Mouse (Mus musculus) intestine, postnatal 0 days (tissue): ENCODE measurements around the gene Cyb5d1. TPM values are rescaled to one million over a fixed set of nuclear protein-coding genes. Genes with fewer than 3 reads are reported as not detected.

Experiments used
- ATAC-seq: fragments of 200-750 bp; cut with Nextera tagmentation; 2 replicates; pipeline ENCODE4 v1.8.0; 2017; ENCODE audit warnings: mild to moderate bottlenecking, moderate TSS enrichment, moderate library complexity
- H3K27ac ChIP-seq: fragments of 300-500 bp; sonication (generic); 2 replicates; pipeline ENCODE4 v1.5.1; 2014; ENCODE audit warnings: mild to moderate bottlenecking, low read depth, low read length, moderate library complexity
- H3K27me3 ChIP-seq: fragments of 300-500 bp; sonication (generic); replicated peaks from 2 replicates; pipeline ENCODE4 v1.6.1; 2014; ENCODE audit warnings: low read length, mixed read lengths; ENCODE audit not compliant: control insufficient read depth, insufficient read depth
- H3K36me3 ChIP-seq: fragments of 300-500 bp; sonication (generic); 2 replicates; pipeline ENCODE4 v1.6.1; 2014; ENCODE audit warnings: mild to moderate bottlenecking, moderate library complexity; ENCODE audit not compliant: control insufficient read depth, insufficient read depth
- H3K4me1 ChIP-seq: fragments of 300-500 bp; sonication (generic); replicated peaks from 2 replicates; pipeline ENCODE4 v1.6.1; 2014; ENCODE audit warnings: antibody characterized with exemption, low read length, mixed read lengths; ENCODE audit not compliant: control insufficient read depth, insufficient read depth
- H3K4me2 ChIP-seq: fragments of 300-500 bp; sonication (generic); replicated peaks from 2 replicates; pipeline ENCODE4 v1.6.1; 2014; ENCODE audit warnings: low read depth, mild to moderate bottlenecking, moderate library complexity
- H3K4me3 ChIP-seq: fragments of 300-500 bp; sonication (generic); 2 replicates; pipeline ENCODE4 v1.5.1; 2014; ENCODE audit warnings: low read depth, low read length
- H3K9ac ChIP-seq: fragments of 300-500 bp; sonication (generic); 2 replicates; pipeline ENCODE4 v1.6.1; 2014; ENCODE audit warnings: mild to moderate bottlenecking, low read depth, low read length
- H3K9me3 ChIP-seq: fragments of 300-500 bp; sonication (generic); 2 replicates; pipeline ENCODE4 v1.6.1; 2016; ENCODE audit warnings: mixed run types; ENCODE audit not compliant: control insufficient read depth
- CTCF ChIP-seq: sonication (generic); IDR thresholded peaks from 2 replicates; pipeline ENCODE4 v1.5.1; 2016; ENCODE audit warnings: low read depth, mild to moderate bottlenecking, control low read depth, antibody characterized with exemption, moderate library complexity
- WGBS: fragments of 180-500 bp; shearing (Covaris S2); extraction: QIAGEN DNeasy Blood & Tissue Kit; methylation state at CpG from one replicate; pipeline ENCODE4 v1.1.7; 2014; 5-methylcytosine and 5-hydroxymethylcytosine counted together
- polyA plus RNA-seq: library from polyadenylated mRNA; unstranded; fragments of >200 nt; fragmentation: Nextera tagmentation; extraction: Ambion mirVana; gene quantifications from 2 replicates; pipeline ENCODE4 v1.2.1, GENCODE M21; 2015

Cyb5d1 gene
- polyA plus RNA-seq, 1 experiment from 2014 or later = 8.9 TPM

GRCm38 (mm10) chr11:69371601-69372000 lies 23.8 kb downstream of the Cyb5d1 start:
- Histone ChIP-seq H3K9me3 (no peaks in the 10 kb centered on the region), H3K36me3 (peaks cover 8% of the 10 kb centered on the region; the same call in 1 of the 2 replicates), H3K9ac (no peak overlapping the region), H3K4me1 (peaks cover 8% of the 10 kb centered on the region; the same call in 1 of the 2 replicates), H3K27ac (no peak overlapping the region), H3K27me3 (no peaks in the 10 kb centered on the region), H3K4me2 (no peak overlapping the region), H3K4me3 (no peak overlapping the region)
- no peak for ATAC-seq
- 59% methylated on average over 12 of the region's 12 CpGs for WGBS
- TF ChIP-seq CTCF = no peak

DNA sequence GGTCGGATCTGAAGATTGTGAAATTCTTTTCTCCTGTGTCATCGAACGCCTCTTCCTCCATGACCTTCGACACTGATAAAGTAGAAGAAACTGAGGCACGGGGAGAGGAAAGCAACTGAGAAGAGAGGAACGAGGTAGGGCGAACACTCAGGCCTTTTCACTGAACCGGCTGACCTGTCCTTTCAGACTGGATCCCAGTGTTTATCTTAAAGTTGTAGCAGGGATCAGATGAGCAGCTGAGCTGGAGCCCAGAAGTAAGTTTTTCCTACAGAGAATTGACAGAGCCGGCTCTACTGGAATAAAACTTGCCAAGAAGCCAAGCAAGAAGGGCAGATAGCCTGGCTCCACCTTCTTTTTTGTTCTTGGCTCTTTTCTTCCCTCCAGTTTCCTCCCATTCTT lies 24.6 kb downstream of the Cyb5d1 start:
- Histone ChIP-seq H3K9me3 (no peaks in the 10 kb centered on the region), H3K9ac (no peak overlapping the region), H3K27ac (peak overlapping the region; percentile 28; the same call in 1 of the 2 replicates), H3K27me3 (no peaks in the 10 kb centered on the region), H3K4me1 (peaks cover 11% of the 10 kb centered on the region), H3K4me2 (peak overlapping the region; percentile 35; the same call in 1 of the 2 replicates), H3K4me3 (no peak overlapping the region), H3K36me3 (peaks cover 8% of the 10 kb centered on the region; the same call in 1 of the 2 replicates)
- no peak for TF ChIP-seq CTCF
- no peak for ATAC-seq
- WGBS = 27% methylated on average over 9 of the region's 9 CpGs

- WGBS = 28% methylated on average over 2 of the region's 2 CpGs
- peak overlapping the region; percentile 95 for H3K4me2 ChIP-seq
- no peaks in the 10 kb centered on the region for H3K9me3 ChIP-seq
- TF ChIP-seq CTCF = no peak
- peaks cover 17% of the 10 kb centered on the region for H3K4me1 ChIP-seq
- peak overlapping the region; percentile 99 for H3K27ac ChIP-seq
- H3K36me3 ChIP-seq = peaks cover 8% of the 10 kb centered on the region; the same call in 1 of the 2 replicates
- no peak overlapping the region for H3K9ac ChIP-seq
- peak overlapping the region; percentile 96; the same call in 1 of the 2 replicates for H3K4me3 ChIP-seq
- no peak for ATAC-seq
- no peaks in the 10 kb centered on the region for H3K27me3 ChIP-seq
Measured at GRCm38 (mm10) chr11:69369990-69370816, 25.2 kb downstream of the Cyb5d1 start.

GRCm38 (mm10) chr11:69369215-69369989 lies 26.0 kb downstream of the Cyb5d1 start, which contains the start of gene Chd3:
Gene Chd3, minus strand, starts transcription at chr11:69369406.
- WGBS = 1% methylated on average over 22 of the region's 34 CpGs
- peak within 1 kb of the TSS; percentile 96 for H3K4me3 ChIP-seq
- peaks cover 6% of the 10 kb centered on the region; the same call in 1 of the 2 replicates for H3K36me3 ChIP-seq
- H3K9me3 ChIP-seq = no peaks in the 10 kb centered on the region
- H3K27me3 ChIP-seq = no peaks in the 10 kb centered on the region
- H3K4me1 ChIP-seq = peaks cover 25% of the 10 kb centered on the region
- no peak for TF ChIP-seq CTCF
- H3K9ac ChIP-seq = peak within 1 kb of the TSS; percentile 97
- peak within 1 kb of the TSS; percentile 99 for H3K27ac ChIP-seq
- peak within 1 kb of the TSS; percentile 95 for H3K4me2 ChIP-seq
- no peak for ATAC-seq

DNA sequence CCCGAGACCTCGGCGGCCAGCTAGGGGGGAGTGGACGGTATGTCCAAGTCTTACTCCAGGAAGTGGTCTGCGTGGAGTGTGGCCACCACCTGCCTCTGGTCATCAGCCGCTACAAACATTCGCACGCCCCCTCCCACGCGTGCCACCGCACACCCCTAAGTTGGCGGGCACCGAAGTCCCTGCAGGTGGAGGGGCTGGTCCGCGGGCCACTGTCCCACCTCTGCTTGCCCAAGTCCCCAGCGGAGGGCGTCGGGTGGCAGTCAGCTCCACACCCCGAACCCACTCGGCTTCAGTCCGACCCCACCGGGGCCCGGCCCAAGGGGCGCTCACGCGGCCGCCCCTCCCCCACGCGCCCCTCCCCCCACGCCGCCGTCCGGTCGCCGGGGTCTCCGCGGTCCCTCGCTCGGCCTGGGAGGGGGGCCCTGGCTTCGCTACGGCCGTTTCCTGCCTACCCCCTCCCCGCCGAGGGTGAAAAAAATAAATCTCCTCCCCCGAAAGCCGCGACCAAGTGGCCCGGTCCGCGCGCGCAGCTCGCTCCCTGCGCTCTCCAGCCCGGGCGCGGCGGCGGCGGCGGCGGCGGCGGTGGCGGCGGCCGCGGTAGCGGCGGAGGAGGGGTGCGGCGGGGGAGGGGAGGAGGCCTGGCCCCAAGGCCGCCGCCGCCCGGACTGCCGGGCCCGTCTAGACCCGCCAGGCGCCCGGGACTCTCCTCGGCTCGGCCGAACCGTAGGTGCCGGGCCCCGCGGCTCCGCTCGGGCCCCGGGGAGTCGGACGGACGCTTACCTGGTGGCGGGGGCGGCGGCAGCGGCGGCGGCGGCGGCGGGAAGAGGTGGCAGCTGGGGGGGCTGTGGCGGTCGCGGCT lies 26.8 kb downstream of the Cyb5d1 start:
- H3K4me2 ChIP-seq = peak overlapping the region; percentile 95
- peak overlapping the region; percentile 97 for H3K9ac ChIP-seq
- no peak for TF ChIP-seq CTCF
- no peaks in the 10 kb centered on the region for H3K9me3 ChIP-seq
- peak overlapping the region; percentile 96 for H3K4me3 ChIP-seq
- peaks cover 29% of the 10 kb centered on the region for H3K4me1 ChIP-seq
- WGBS = under 1% methylated on average over 62 of the region's 106 CpGs
- no peaks in the 10 kb centered on the region for H3K27me3 ChIP-seq
- ATAC-seq = peak; percentile 26; the same call in 1 of the 2 replicates
- H3K27ac ChIP-seq = peak overlapping the region; percentile 99
- H3K36me3 ChIP-seq = peaks cover 7% of the 10 kb centered on the region; the same call in 1 of the 2 replicates
